In the genomic region with DNA sequence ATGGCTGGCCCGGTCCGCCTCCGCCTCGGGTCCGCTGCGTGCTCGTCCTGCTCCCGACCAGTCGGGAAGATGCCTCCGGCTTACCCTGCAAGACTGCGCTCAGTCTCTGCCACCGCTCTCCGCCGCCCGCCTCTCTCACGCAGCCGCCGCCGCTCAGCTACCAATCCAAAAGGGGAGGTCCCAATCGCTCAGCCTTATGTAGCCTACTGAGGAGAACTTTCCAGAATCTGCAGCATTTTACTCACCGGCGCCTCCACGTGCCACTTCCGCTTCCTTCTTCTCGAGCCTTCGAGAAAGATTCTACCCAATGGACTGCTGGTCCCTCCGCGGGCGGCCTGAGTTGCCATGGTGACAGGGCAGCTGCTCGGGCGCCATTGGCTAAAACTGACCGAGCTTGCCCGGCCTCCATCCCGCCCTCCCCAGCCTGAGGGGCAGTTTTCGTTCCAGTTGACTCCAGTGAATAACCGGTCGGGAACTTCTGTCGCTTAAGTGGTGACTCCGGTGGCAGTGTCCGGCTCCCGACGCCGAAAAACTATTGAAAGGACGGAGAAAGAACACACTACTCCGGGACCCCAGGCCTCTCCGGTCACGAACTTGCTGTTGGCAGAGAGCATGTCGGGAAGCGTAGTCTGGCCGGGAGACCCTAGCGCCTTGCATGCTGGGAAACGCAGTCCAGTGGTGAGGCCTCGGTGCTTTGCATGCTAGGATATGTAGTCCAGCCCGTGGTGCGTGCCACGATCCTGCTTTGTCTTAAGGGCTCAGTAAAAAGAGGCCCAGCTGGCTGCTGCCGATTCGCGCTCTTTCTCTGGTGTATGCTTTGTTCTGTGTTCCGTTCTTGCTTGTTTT, we compare ENCODE assay signal across 8 mouse cellular contexts. TPM values are rescaled to one million over a fixed set of nuclear protein-coding genes. Genes with fewer than 3 reads are reported as not detected.
DNase-seq lines count a peak whose midpoint lies in the region; ATAC-seq and TF ChIP-seq lines count a peak whose summit lies in the region.

A gene (minus strand): TSS at position 302 of the 846 bp plus-strand sequence.

- H3K4me3 ChIP-seq in embryonic facial prominence, embryonic 13.5 days = peak within 1 kb of the TSS; percentile 77
- peak within 1 kb of the TSS; percentile 79 for H3K4me3 ChIP-seq in kidney, adult 2 months (ENCODE audit: insufficient read depth, low read depth, low read length)
- peak within 1 kb of the TSS; percentile 79 for H3K4me3 ChIP-seq in limb, embryonic 12.5 days (replicated peaks)
- peak within 1 kb of the TSS; percentile 61 for H3K4me3 ChIP-seq in midbrain, embryonic 15.5 days
- H3K4me3 ChIP-seq in spleen, adult 2 months (ENCODE audit: extremely low read depth, insufficient read depth, insufficient read length) = peak within 1 kb of the TSS; percentile 87

- H3K4me1 ChIP-seq in embryonic facial prominence, embryonic 13.5 days = peaks cover 20% of the 10 kb centered on the region
- H3K4me1 ChIP-seq in kidney, adult 2 months (ENCODE audit: control insufficient read depth, insufficient read depth, low read length) = peaks cover 7% of the 10 kb centered on the region; the same call in 1 of the 2 replicates
- peaks cover 15% of the 10 kb centered on the region for H3K4me1 ChIP-seq in limb, embryonic 12.5 days (replicated peaks)
- peaks cover 26% of the 10 kb centered on the region for H3K4me1 ChIP-seq in midbrain, embryonic 15.5 days
- peaks cover 2% of the 10 kb centered on the region; the same call in 1 of the 2 replicates for H3K4me1 ChIP-seq in spleen, adult 2 months (ENCODE audit: control insufficient read depth, insufficient read depth, insufficient read length)

- H3K9me3 ChIP-seq in embryonic facial prominence, embryonic 13.5 days = no peaks in the 10 kb centered on the region
- no peaks in the 10 kb centered on the region for H3K9me3 ChIP-seq in limb, embryonic 12.5 days
- H3K9me3 ChIP-seq in midbrain, embryonic 15.5 days = no peaks in the 10 kb centered on the region

- peak within 1 kb of the TSS; percentile 87 for H3K27ac ChIP-seq in embryonic facial prominence, embryonic 13.5 days
- H3K27ac ChIP-seq in kidney, adult 2 months (ENCODE audit: insufficient read depth, low read depth, low read length) = peak within 1 kb of the TSS; percentile 69
- H3K27ac ChIP-seq in limb, embryonic 12.5 days = peak within 1 kb of the TSS; percentile 90
- peak within 1 kb of the TSS; percentile 85 for H3K27ac ChIP-seq in midbrain, embryonic 15.5 days
- H3K27ac ChIP-seq in spleen, adult 2 months (ENCODE audit: insufficient read depth, low read length) = peak within 1 kb of the TSS; percentile 94

- ATAC-seq in embryonic facial prominence, embryonic 13.5 days (ENCODE audit: insufficient number of reproducible peaks, insufficient read depth, low FRiP score, low TSS enrichment, low read depth) = peak; percentile 99
- ATAC-seq in limb, embryonic 12.5 days (ENCODE audit: insufficient number of reproducible peaks, insufficient read depth, low FRiP score, low TSS enrichment, low read depth) = peak; percentile 99
- ATAC-seq in midbrain, embryonic 15.5 days (replicated peaks) = peak; percentile 99

- peak; percentile 90 for TF ChIP-seq POLR2A in kidney, adult 2 months (IDR thresholded peaks at IDR 0.05; ENCODE audit: low read depth, low read length)
- peak; percentile 80 for TF ChIP-seq POLR2A in spleen, adult 2 months (IDR thresholded peaks at IDR 0.05; ENCODE audit: low read depth, low read length)

- H3K9ac ChIP-seq in embryonic facial prominence, embryonic 13.5 days = peak within 1 kb of the TSS; percentile 80
- H3K9ac ChIP-seq in limb, embryonic 12.5 days (replicated peaks) = peak within 1 kb of the TSS; percentile 80
- peak within 1 kb of the TSS; percentile 64 for H3K9ac ChIP-seq in midbrain, embryonic 15.5 days

- under 1% methylated on average over 60 of the region's 60 CpGs for WGBS in embryonic facial prominence, embryonic 13.5 days
- under 1% methylated on average over 57 of the region's 60 CpGs for WGBS in kidney, adult 2 months
- WGBS in limb, embryonic 12.5 days = under 1% methylated on average over 60 of the region's 60 CpGs
- WGBS in midbrain, embryonic 15.5 days = under 1% methylated on average over 60 of the region's 60 CpGs
- under 1% methylated on average over 60 of the region's 60 CpGs for WGBS in spleen, adult 2 months

- H3K4me2 ChIP-seq in embryonic facial prominence, embryonic 13.5 days = peak within 1 kb of the TSS; percentile 81
- H3K4me2 ChIP-seq in limb, embryonic 12.5 days = peak within 1 kb of the TSS; percentile 79
- H3K4me2 ChIP-seq in midbrain, embryonic 15.5 days = peak within 1 kb of the TSS; percentile 89

- H3K36me3 ChIP-seq in embryonic facial prominence, embryonic 13.5 days = peaks cover 21% of the 10 kb centered on the region
- peaks cover 2% of the 10 kb centered on the region for H3K36me3 ChIP-seq in kidney, adult 2 months (ENCODE audit: control insufficient read depth, insufficient read depth, low read length)
- peaks cover 20% of the 10 kb centered on the region for H3K36me3 ChIP-seq in limb, embryonic 12.5 days
- peaks cover 5% of the 10 kb centered on the region for H3K36me3 ChIP-seq in midbrain, embryonic 15.5 days (replicated peaks)
- peaks cover 8% of the 10 kb centered on the region for H3K36me3 ChIP-seq in spleen, adult 2 months (ENCODE audit: control insufficient read depth, insufficient read depth, low read length)

- no peak for TF ChIP-seq CTCF in kidney, adult 2 months (conservative IDR thresholded peaks at IDR 0.05; ENCODE audit: insufficient read depth, insufficient read length, low read depth, low read length)
- TF ChIP-seq CTCF in spleen, adult 2 months (IDR thresholded peaks at IDR 0.05; ENCODE audit: extremely low read depth, insufficient read depth, insufficient read length, insufficient replicate concordance) = no peak

- DNase-seq in 3134 (ENCODE audit: extremely low read depth, insufficient read length, low spot score) = peak; percentile 99
- peak; percentile 98 for DNase-seq in adrenal gland, postnatal 36 days
- DNase-seq in heart, adult 18-20 months = peak; percentile 99
- DNase-seq in kidney, adult 2 months = peak; percentile 100
- peak; percentile 98 for DNase-seq in spleen, adult 2 months (ENCODE audit: low read depth in 1 of 2, low spot score in 2 of 2)

- H3K27me3 ChIP-seq in embryonic facial prominence, embryonic 13.5 days = no peaks in the 10 kb centered on the region
- no peaks in the 10 kb centered on the region for H3K27me3 ChIP-seq in kidney, adult 2 months (replicated peaks; ENCODE audit: control insufficient read depth, insufficient read depth, low read length)
- no peaks in the 10 kb centered on the region for H3K27me3 ChIP-seq in limb, embryonic 12.5 days
- H3K27me3 ChIP-seq in midbrain, embryonic 15.5 days (replicated peaks) = no peaks in the 10 kb centered on the region
- H3K27me3 ChIP-seq in spleen, adult 2 months (ENCODE audit: control insufficient read depth, insufficient read depth, low read length) = no peaks in the 10 kb centered on the region

RNA-seq across cellular contexts. Expression of the gene that starts here (rescaled TPM):
- 100 to 1,000 TPM in 1 of 2 experiments, 10 to 100 TPM in 1; 95.9 to 367 TPM for total RNA-seq in adrenal gland, postnatal 36 days (2021)
- 50.8 and 57.5 TPM in 2 replicates for polyA plus RNA-seq in embryonic facial prominence, embryonic 13.5 days (2015; fragmentation: Nextera tagmentation; extraction: Ambion mirVana)
- total RNA-seq in heart, adult 18-20 months (2021) = 100 to 1,000 TPM in 1 of 2 experiments, 10 to 100 TPM in 1; 97.7 to 121 TPM
- 21.7 and 24.0 TPM in 2 replicates for polyA plus RNA-seq in kidney, adult 2 months (2012; rRNA removed)
- 80.9 and 82.2 TPM in 2 replicates for polyA plus RNA-seq in limb, embryonic 12.5 days (2016; fragmentation: Nextera tagmentation; extraction: Ambion mirVana)
- 103 and 105 TPM in 2 replicates for polyA plus RNA-seq in midbrain, embryonic 15.5 days (2015; fragmentation: Nextera tagmentation; extraction: Ambion mirVana)
- 7.7 and 9.5 TPM in 2 replicates for polyA plus RNA-seq in spleen, adult 2 months (2012; rRNA removed)

Comparison
In these comparisons a context has a peak if more than half of its experiments do, and no peak if none do; other contexts are left out.
1. Peak in every context shown above with its lines: DNase-seq, ATAC-seq, H3K4me3 ChIP-seq and H3K27ac ChIP-seq.